Mouse (Mus musculus) midbrain, embryonic 13.5 days (tissue): ENCODE data around the gene Defb43. TPM values are rescaled to one million over a fixed set of nuclear protein-coding genes. Genes with fewer than 3 reads are reported as not detected.

Experiments used
- polyA plus RNA-seq: library from polyadenylated mRNA; unstranded; fragments of >200 nt; fragmentation: Nextera tagmentation; extraction: Ambion mirVana; gene quantifications from 2 replicates; pipeline ENCODE4 v1.2.1, GENCODE M21; 2015

Defb43 gene
- polyA plus RNA-seq, 1 experiment from 2014 or later: not detected

Other genes starting within 250 kb of the Defb43 start
- gene Wdfy2, start 174.1 kb upstream of the Defb43 start, polyA plus RNA-seq: 8.4 and 9.1 TPM in 2 replicates
- gene Defb48, start 27.3 kb upstream of the Defb43 start, polyA plus RNA-seq: not detected in 2 replicates
- gene Defb47, start 13.7 kb upstream of the Defb43 start, polyA plus RNA-seq: not detected in 2 replicates
- gene Defb42, start 35.2 kb downstream of the Defb43 start, polyA plus RNA-seq: not detected in 2 replicates
- not detected in 2 replicates for gene Defb30, start 38.2 kb downstream of the Defb43 start, polyA plus RNA-seq